In genomic region chr2:104069704-104070185, GRCm38 (mm10) we compare ENCODE assay signal across 7 mouse cellular contexts. TPM values are rescaled to one million over a fixed set of nuclear protein-coding genes. Genes with fewer than 3 reads are reported as not detected.
DNase-seq lines count a peak whose midpoint lies in the region; ATAC-seq and TF ChIP-seq lines count a peak whose summit lies in the region.

Cd59b (plus strand) TSS chr2:104069849.

- H3K4me1 ChIP-seq in hindbrain, embryonic 16.5 days (ENCODE audit: control insufficient read depth, insufficient read depth, low read depth, low read length) = peaks cover 3% of the 10 kb centered on the region; the same call in 1 of the 2 replicates
- H3K4me1 ChIP-seq in liver, embryonic 13.5 days (replicated peaks) = peaks cover 52% of the 10 kb centered on the region

- H3K4me3 ChIP-seq in gastrocnemius, adult 2 months = peak within 1 kb of the TSS; percentile 67
- peak within 1 kb of the TSS; percentile 42 for H3K4me3 ChIP-seq in hindbrain, embryonic 16.5 days (ENCODE audit: low read length)
- peak within 1 kb of the TSS; percentile 63 for H3K4me3 ChIP-seq in liver, embryonic 13.5 days (replicated peaks)

- 11% methylated on average over 13 of the region's 13 CpGs for WGBS in hindbrain, embryonic 16.5 days
- 15% methylated on average over 13 of the region's 13 CpGs for WGBS in liver, embryonic 13.5 days (ENCODE audit: insufficient replicate concordance)

- TF ChIP-seq CTCF in gastrocnemius, adult 2 months (IDR thresholded peaks at IDR 0.05) = no peak

- peak; percentile 11 for DNase-seq in T-cell, adult 2 months (ENCODE audit: low spot score)
- DNase-seq in cerebellum, adult 9-11 months = peak; percentile 39
- DNase-seq in gastrocnemius, adult 2 months = peak; percentile 64
- DNase-seq in liver, embryonic 13.5 days = peak; percentile 42
- DNase-seq in neural tube, embryonic 10.5 days (ENCODE audit: extremely low spot score, low spot score) = peak; percentile 60
- peak; percentile 38 for DNase-seq in thymus, postnatal 25 days

- peak; percentile 91 for ATAC-seq in hindbrain, embryonic 16.5 days
- peak; percentile 95 for ATAC-seq in liver, embryonic 13.5 days (ENCODE audit: low read depth)

- peak within 1 kb of the TSS; percentile 59 for H3K9ac ChIP-seq in hindbrain, embryonic 16.5 days (ENCODE audit: low read depth, low read length)
- peak within 1 kb of the TSS; percentile 68 for H3K9ac ChIP-seq in liver, embryonic 13.5 days

- no peaks in the 10 kb centered on the region for H3K27me3 ChIP-seq in hindbrain, embryonic 16.5 days (replicated peaks; ENCODE audit: control insufficient read depth, insufficient read depth, low read length)
- H3K27me3 ChIP-seq in liver, embryonic 13.5 days = no peaks in the 10 kb centered on the region

- peak within 1 kb of the TSS; percentile 68 for H3K4me2 ChIP-seq in hindbrain, embryonic 16.5 days (ENCODE audit: low read length)
- H3K4me2 ChIP-seq in liver, embryonic 13.5 days = peak within 1 kb of the TSS; percentile 76

- H3K9me3 ChIP-seq in hindbrain, embryonic 16.5 days (ENCODE audit: control insufficient read depth, low read length) = no peaks in the 10 kb centered on the region
- H3K9me3 ChIP-seq in liver, embryonic 13.5 days (replicated peaks) = 0 out of 2 replicates have a peak, but pooled peaks cover 6% of the 10 kb centered on the region

- intact Hi-C loops in gastrocnemius, adult 2 months (cut with DNase I) = no loop called here

- H3K36me3 ChIP-seq in hindbrain, embryonic 16.5 days (ENCODE audit: control insufficient read depth, insufficient read depth, low read length) = no peaks in the 10 kb centered on the region
- peaks cover 9% of the 10 kb centered on the region; the same call in 1 of the 2 replicates for H3K36me3 ChIP-seq in liver, embryonic 13.5 days

- H3K27ac ChIP-seq in gastrocnemius, adult 2 months = peak within 1 kb of the TSS; percentile 66
- H3K27ac ChIP-seq in hindbrain, embryonic 16.5 days (ENCODE audit: low read depth, low read length) = 0 out of 2 replicates have a peak within 1 kb of the TSS, but pooled peaks have one; percentile 29
- H3K27ac ChIP-seq in liver, embryonic 13.5 days = peak within 1 kb of the TSS; percentile 85

RNA-seq across cellular contexts. Expression of gene Cd59b, which starts in this region (rescaled TPM):
- total RNA-seq in gastrocnemius, adult 2 months (2021) = 1 to 10 TPM; 1.7 to 4.2 TPM
- 2.6 and 3.0 TPM in 2 replicates for polyA plus RNA-seq in hindbrain, embryonic 16.5 days (2015; fragmentation: Nextera tagmentation; extraction: Ambion mirVana)
- polyA plus RNA-seq in liver, embryonic 13.5 days (2015; fragmentation: Nextera tagmentation; extraction: Ambion mirVana) = 13.1 and 13.3 TPM in 2 replicates

Comparison
In these comparisons a context has a peak if more than half of its experiments do, and no peak if none do; other contexts are left out.
1. Peak in every context shown above with its lines: DNase-seq, ATAC-seq, H3K4me3 ChIP-seq and H3K27ac ChIP-seq.
2. DNase-seq: peak in every context shown above with its lines; median percentile 64 in gastrocnemius, adult 2 months; 60 in neural tube, embryonic 10.5 days; 42 in liver, embryonic 13.5 days; 39 in cerebellum, adult 9-11 months; 38 in thymus, postnatal 25 days; 11 in T-cell, adult 2 months.
3. H3K27ac ChIP-seq: peak in every context shown above with its lines; median percentile 85 in liver, embryonic 13.5 days; 66 in gastrocnemius, adult 2 months; 29 in hindbrain, embryonic 16.5 days.